8 mouse cellular contexts compared by ENCODE assay signal in genomic region chr13:102957508-102958272, GRCm38 (mm10).
DNase-seq lines count a peak whose midpoint lies in the region; ATAC-seq and TF ChIP-seq lines count a peak whose summit lies in the region.

No protein-coding gene starts in this region.

- peak overlapping the region; percentile 46 for H3K4me3 ChIP-seq in heart, embryonic 15.5 days
- peak overlapping the region; percentile 15; the same call in 1 of the 2 replicates for H3K4me3 ChIP-seq in neural tube, embryonic 11.5 days (ENCODE audit: low read depth, low read length)
- no peak overlapping the region for H3K4me3 ChIP-seq in thymus, adult 2 months (ENCODE audit: control insufficient read depth, insufficient read depth, low read length)

- no peaks in the 10 kb centered on the region for H3K36me3 ChIP-seq in heart, embryonic 15.5 days
- H3K36me3 ChIP-seq in neural tube, embryonic 11.5 days (ENCODE audit: control insufficient read depth, insufficient read depth, low read length), result no peaks in the 10 kb centered on the region
- no peaks in the 10 kb centered on the region for H3K36me3 ChIP-seq in thymus, adult 2 months (ENCODE audit: control insufficient read depth, insufficient read depth, low read length)

- no peaks in the 10 kb centered on the region for H3K9me3 ChIP-seq in heart, embryonic 15.5 days (replicated peaks)
- H3K9me3 ChIP-seq in neural tube, embryonic 11.5 days (ENCODE audit: control insufficient read depth, low read length), result no peaks in the 10 kb centered on the region

- H3K4me1 ChIP-seq in heart, embryonic 15.5 days (replicated peaks), result peaks cover 34% of the 10 kb centered on the region
- H3K4me1 ChIP-seq in neural tube, embryonic 11.5 days (ENCODE audit: control insufficient read depth, insufficient read depth, low read length), result peaks cover 2% of the 10 kb centered on the region; the same call in 1 of the 2 replicates
- no peaks in the 10 kb centered on the region for H3K4me1 ChIP-seq in thymus, adult 2 months (replicated peaks; ENCODE audit: control insufficient read depth, insufficient read depth, low read length)

- peak; percentile 87 for ATAC-seq in heart, embryonic 15.5 days (replicated peaks; ENCODE audit: insufficient number of reproducible peaks, insufficient read depth, low FRiP score, low read depth)
- ATAC-seq in neural tube, embryonic 11.5 days (ENCODE audit: insufficient read depth, low FRiP score, low TSS enrichment), result peak; percentile 83

- H3K27me3 ChIP-seq in heart, embryonic 15.5 days, result no peaks in the 10 kb centered on the region
- no peaks in the 10 kb centered on the region for H3K27me3 ChIP-seq in neural tube, embryonic 11.5 days (ENCODE audit: control insufficient read depth, insufficient read depth, low read length)
- H3K27me3 ChIP-seq in thymus, adult 2 months (ENCODE audit: control insufficient read depth, insufficient read depth, low read length), result no peaks in the 10 kb centered on the region

- peak overlapping the region; percentile 62 for H3K4me2 ChIP-seq in heart, embryonic 15.5 days
- H3K4me2 ChIP-seq in neural tube, embryonic 11.5 days (ENCODE audit: low read depth), result peak overlapping the region; percentile 40

- WGBS in heart, embryonic 15.5 days, result 7% methylated on average over 15 of the region's 15 CpGs
- 3% methylated on average over 15 of the region's 15 CpGs for WGBS in neural tube, embryonic 11.5 days
- WGBS in thymus, adult 2 months, result 51% methylated on average over 15 of the region's 15 CpGs

- H3K27ac ChIP-seq in heart, embryonic 15.5 days, result peak overlapping the region; percentile 90
- H3K27ac ChIP-seq in neural tube, embryonic 11.5 days (ENCODE audit: low read depth, low read length), result 0 out of 2 replicates have a peak overlapping the region, but pooled peaks have one; percentile 23
- H3K27ac ChIP-seq in thymus, adult 2 months (ENCODE audit: control insufficient read depth, insufficient read depth, low read length), result no peak overlapping the region

- no peak for TF ChIP-seq POLR2A in thymus, adult 2 months (IDR thresholded peaks at IDR 0.05; ENCODE audit: control insufficient read depth, extremely low read depth, insufficient read depth, low read length, poor library complexity)

- no peak for TF ChIP-seq CTCF in thymus, adult 2 months (IDR thresholded peaks at IDR 0.05; ENCODE audit: borderline replicate concordance, control insufficient read depth, extremely low read depth, insufficient read depth, low read length, poor library complexity)

- peak; percentile 28 to 44 for DNase-seq in heart, adult 18-20 months
- DNase-seq in heart, adult 8-10 months (ENCODE audit: low spot score), result no peak
- peak; percentile 65 for DNase-seq in brain, adult 2 months (ENCODE audit: low read depth, low spot score)
- DNase-seq in layer of hippocampus, postnatal 14 days (ENCODE audit: low spot score in 2 of 2), result peak; percentile 47 to 51
- DNase-seq in neural tube, embryonic 11.5 days (ENCODE audit: low spot score), result peak; percentile 60
- DNase-seq in frontal cortex, adult 2 months (ENCODE audit: extremely low spot score in 1 of 2, low spot score in 1 of 2), result no peak
- DNase-seq in thymus, adult 2 months, result no peak

- peak overlapping the region; percentile 43 for H3K9ac ChIP-seq in heart, embryonic 15.5 days
- peak overlapping the region; percentile 26; the same call in 1 of the 2 replicates for H3K9ac ChIP-seq in neural tube, embryonic 11.5 days (ENCODE audit: low read length)

Comparison
In these comparisons a context has a peak if more than half of its experiments do, and no peak if none do; other contexts are left out.
1. DNase-seq: peak in heart, adult 18-20 months (2 of 2), brain, adult 2 months (single experiment), layer of hippocampus, postnatal 14 days (2 of 2) and neural tube, embryonic 11.5 days (single experiment); none in heart, adult 8-10 months (single experiment), frontal cortex, adult 2 months (0 of 2) and thymus, adult 2 months (single experiment).